Mouse (Mus musculus) right cerebral cortex, postnatal 25 days (tissue): ENCODE results near the gene Mcidas.
"Not testable (repeated sequence)": the region's sequence is repeated elsewhere in the genome, so short reads cannot be mapped to it uniquely, and the experiment has no call there.

Experiments used
- DNase-seq: peaks from one replicate; pipeline ENCODE4 v3.0.0; 2022

The Mcidas gene

DNA sequence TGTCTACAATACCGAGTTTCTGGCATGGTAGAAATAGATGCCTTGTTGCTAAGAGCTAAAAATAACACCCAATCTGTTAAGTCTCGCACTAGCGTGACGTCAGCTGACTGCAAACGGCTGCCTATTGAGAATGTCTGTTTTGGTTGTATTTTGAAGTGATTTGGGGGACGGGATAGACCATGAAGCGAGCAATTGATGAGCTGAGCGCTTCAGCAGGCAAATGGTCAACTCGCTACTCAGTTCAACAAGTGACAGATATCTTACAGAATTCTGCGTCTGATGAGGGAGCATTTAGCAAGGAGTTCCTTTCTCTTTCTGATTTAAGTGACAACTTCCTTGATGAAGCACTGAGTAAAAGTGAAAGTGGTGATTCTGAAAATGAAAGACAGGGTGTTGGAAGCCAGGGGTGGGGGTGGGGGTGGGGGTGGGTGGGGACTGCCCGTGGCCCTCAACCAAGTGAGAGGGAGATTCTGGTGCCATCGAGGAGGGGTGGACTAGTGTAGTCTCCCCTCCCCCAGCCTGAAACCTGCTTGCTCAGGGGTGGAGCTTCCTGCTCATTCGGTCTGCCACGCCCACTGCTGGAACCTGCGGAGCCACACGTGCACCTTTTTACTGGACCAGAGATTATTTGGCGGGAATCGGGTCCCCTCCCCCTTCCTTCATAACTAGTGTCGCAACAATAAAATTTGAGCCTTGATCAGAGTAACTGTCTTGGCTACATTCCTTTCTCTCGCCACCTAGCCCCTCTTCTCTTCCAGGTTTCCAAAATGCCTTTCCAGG lies 19.7 kb downstream of the Mcidas start:
- not testable (repeated sequence) for DNase-seq

DNA sequence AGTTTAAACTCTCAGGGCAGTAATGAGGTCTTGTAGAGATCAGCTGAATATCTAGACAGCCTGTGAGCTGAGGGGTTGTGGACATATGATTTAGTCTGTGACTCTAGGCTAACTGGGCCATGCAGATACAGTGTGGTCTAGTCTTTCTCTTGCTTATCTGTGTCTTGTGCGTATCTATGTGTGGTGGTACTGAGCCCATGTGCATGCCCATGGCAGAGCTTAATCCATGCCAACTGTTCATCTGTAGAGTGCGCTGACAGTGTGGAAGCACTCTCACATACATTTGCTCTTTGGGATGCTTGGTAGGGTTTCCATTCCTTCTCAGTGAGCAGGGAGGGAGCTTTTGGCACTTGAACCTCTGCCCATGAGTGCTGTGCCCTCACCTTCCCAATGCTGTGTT lies 27.9 kb downstream of the Mcidas start:
- DNase-seq = no peak

DNA sequence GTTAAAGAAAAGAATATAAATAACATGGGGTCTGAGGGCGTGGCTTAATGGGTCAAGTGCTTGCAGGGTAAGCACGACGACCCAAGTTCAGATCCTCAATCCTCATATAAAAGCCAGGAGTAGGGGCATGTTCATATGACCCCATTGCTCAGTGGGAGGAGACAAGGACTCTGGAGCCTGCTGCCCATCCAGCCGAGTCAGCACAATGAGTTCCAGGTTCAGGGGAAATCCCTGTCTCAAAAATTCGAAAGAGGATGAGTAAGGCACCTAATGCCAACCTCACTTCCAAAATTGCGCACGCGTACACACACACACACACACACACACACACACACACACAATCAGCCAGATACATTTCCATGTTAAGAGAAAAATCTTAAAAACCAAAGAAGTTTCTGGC lies 28.8 kb downstream of the Mcidas start:
- no peak for DNase-seq

DNA sequence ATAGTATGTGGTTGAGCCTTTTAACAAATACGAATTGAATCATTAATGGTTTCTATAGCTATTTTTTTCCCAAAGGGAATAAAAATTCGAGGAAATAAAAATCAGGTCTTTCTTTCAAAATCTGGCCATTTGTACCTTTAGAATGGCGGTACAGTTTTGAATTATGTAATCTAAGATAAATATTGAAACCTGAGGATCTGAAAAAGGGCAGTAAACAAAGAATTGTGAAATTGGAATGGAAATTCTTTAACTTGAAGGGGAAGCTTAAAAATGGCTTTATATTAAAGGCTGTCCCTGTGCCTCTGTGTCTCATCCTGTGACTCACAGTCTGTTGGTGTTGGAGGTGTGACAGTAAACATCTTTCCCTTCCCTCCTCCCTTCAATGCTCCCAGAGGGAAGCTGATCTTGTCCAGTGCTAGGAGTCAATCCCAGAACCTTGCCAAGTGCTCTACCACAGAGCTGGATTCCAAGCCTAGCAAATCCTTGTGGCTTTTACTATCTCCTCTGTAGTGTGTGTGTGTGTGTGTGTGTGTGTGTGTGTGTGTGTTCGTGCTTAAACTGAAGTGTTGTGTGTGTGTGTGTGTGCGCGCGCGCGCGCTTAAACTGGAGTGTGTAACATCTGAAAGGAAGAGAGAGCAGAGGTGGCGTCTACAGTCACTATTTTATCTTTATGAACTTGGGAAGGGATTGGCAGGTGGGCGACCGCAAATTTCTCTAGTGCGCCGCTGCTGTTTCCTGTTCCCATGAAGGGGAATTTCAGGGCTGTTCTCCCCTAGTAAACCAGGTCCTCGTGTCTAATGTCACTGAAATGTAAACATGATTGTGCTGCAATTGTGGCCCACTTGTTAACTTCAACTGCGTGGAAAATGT lies 29.9 kb downstream of the Mcidas start:
- no peak for DNase-seq

GRCm38 (mm10) chr13:113031351-113031750 lies 37.7 kb downstream of the Mcidas start:
- DNase-seq = no peak

DNA sequence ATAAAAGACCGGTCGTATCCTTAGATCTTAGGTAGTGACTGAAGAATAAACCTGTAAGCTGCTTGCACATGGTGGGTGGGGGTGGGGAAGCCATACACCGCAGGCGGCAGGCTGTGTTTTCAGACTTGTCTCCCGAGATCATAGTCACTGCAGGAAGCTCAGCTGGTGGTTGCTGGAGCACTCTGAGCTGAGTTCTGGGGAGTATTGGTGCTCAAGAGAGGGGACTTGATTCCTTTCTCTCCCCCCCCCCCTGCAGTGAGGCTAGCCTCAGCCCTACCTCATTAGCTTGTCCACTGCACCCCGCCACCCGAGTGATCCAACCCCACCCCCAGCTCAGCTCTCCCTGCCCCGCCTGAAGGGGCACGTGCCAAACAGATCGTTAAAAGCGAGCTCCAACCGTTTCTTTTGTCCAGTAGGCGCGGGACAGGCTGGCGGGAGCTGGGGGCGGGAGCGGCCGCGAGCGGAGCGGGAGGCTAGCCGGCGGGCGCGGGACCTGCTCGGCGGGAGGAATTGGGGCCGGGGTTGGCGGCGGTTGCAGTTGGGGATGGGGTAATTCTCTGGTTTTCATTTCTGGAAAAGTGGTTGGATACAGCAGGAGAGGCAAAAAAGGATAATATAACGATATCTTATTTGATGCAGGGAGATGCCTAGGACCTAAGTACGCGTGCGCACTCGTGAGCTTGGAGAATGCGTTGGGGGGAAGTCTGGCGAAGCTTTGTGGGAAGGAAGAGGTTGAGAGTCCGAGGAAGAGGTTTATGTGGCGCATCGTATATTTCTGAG lies 38.3 kb downstream of the Mcidas start:
- peak; percentile 40 for DNase-seq

DNA sequence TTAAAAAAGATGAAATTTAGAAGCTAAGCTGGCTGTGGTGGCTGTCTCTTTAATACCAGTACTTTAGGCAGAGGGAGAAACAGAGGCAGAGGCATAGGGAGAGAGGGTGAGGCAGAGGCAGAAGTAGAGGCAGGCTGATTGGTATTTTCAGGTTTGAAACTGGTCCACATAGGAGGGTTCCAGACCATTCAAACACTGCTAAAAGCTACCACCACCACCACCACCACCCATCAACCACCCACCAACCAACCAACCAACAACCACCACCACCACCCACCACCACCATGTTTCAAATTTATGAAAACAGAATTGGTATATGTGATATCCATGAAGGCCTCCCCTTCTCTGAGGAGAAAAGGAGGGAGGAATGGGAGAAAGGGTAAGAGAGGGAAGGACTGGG lies 39.2 kb downstream of the Mcidas start:
- DNase-seq = no peak

DNA sequence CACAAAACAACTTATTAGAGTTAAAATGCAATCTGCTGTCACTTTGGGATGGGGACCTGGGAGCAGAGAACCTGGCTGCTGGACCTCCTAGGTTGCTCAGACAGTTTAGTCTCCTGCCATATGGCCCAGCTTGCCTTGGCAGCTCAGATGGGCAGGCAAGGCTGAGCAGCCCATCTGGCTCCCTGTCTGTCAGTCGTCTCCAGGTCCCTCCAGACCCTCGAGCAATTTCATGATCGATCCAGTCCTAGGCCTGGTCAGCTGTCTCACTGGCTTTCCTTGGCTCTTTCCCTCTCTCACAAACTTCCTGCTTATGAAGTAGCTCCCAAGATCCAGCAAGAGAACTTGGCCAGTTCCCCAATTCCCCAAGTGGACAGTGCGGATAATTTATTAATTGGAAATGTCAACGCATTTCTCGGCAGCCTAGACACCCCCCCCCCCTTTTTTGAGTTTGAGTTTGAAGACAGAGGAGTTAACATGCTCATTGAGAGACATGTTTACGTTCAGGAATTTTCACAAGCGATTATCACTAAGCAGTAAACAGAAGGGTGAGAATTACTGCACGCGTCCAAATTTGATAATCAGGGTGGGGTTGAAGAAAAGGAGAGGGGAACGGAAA lies 40.7 kb downstream of the Mcidas start:
- no peak for DNase-seq

GRCm38 (mm10) chr13:113034950-113035421 lies 41.3 kb downstream of the Mcidas start, which contains the start of gene Cdc20b:
Gene Cdc20b, plus strand, starts transcription at chr13:113035111.
- peak; percentile 35 for DNase-seq

- DNase-seq = peak; percentile 54
These were observed 42.2 kb downstream of the Mcidas start for GRCm38 (mm10) chr13:113035852-113036251.

DNA sequence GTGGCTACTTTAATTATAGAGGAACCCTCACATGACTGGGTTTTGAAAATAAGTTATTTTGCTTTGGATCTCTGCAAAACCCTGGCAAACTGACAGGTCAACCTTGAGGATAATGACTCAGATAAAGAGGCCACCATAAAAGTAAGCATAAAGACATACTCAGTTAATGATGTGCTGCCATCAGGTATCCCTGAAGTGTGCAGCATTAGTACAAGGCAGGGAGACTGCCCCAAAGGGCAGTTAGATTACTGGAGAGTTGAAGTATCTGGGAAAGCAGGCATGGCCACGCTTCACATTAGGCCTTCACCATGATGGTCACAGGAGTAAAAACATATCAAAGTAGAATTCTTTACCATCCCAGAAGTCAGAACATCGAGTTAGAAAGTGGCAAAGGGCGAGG lies 51.2 kb downstream of the Mcidas start:
- DNase-seq = no peak

DNA sequence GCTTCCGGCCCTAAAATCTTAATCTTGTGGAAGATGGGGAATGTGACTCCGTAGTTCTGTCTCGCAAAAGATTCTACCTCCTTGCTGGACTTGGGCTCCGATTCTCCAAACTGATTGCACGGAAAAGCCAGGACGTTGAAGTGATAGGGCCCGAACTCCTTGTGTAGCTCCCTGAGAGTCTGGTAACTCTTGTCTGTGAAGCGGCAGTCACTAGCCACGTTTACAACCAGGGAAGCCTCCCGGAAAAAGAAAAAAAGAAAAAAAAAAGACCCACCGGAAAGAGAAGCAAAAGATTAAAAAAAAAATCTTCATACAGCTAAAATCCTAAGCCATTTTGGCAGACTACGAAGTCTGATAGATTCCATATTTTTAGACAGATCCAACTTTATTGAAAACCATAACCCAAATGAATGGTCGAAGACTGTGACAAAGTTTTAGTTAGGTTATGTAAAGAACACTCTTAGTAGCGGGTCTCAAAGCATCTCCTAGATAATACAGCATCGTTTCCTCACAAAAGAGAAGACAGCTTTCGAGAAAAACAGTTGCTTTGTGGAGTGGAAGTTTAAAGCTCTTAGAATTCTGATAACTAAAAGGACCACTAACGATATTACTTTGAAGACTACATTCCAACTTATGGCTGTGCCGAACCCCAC lies 51.9 kb downstream of the Mcidas start:
- DNase-seq = no peak

DNA sequence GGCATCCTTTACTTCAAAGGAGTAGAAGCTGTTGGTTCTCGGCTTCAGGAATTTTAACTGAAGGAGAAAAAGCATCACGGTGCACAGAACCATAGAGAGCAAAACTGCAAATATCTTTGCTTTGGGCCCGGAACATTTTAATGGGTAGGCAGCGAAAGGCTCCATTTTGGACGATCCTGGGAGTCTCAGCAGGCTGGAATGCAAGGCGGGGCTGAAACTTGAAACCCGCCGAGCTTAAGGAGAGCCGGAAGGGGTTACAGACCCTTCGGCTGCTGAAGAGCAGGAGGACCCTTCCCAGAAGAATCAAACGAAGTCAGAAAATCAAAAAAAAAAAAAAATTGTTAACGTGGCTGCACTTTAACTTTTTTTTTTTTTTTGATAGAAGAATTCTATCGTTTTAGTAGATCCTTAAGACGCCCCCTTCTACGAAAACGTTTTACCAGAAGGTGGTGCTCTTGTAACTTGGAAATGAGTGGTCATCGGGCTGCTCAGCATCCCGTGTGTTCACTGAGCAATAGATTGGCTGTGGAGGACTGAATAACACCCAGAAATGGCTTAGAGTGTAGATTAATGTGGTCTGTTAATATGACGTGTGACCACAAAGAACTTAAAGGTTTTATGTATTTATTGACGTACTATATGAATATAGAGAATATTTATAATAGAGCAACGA lies 52.7 kb downstream of the Mcidas start, which contains the start of gene Gpx8:
TSS of gene Gpx8 (minus strand) at position 200 of the 673 bp plus-strand sequence.
- peak; percentile 34 for DNase-seq

DNA sequence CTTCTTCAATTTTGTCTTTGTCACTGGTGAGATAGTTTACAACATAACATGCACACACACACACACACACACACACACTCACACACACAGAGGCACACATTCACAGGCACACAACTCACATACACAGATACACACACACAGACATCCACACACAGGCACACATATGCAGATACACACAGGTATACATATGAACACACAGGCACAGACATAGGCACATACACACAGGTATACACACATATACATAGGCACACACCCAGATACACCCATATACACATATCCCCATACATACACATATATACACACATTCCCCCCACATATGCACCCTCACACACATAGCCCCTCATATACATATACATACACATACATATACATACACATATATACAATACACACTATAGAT lies 53.4 kb downstream of the Mcidas start:
- DNase-seq = no peak

DNA sequence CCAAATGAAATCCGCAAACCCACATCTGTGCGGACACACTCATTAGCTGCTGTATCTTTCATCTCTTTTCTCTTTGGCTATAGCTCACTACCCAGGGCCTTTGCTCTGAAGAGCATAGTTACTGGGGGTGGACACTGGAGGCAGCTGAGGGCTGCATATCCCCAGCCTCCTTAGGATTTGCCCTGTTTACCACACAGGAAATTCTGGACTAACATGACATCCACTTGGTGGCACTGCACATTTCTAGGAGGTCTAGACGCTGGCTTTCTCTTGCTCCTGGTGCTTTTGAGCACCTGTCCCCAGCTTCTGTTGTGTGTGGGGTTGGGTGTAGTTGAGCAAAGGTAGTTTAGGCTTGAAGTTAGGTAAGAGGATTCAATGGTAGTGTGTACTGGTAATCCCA lies 54.0 kb downstream of the Mcidas start:
- no peak for DNase-seq
